Mouse (Mus musculus) gastrocnemius, postnatal 10 days (tissue): Measurements from ENCODE around the gene Slc45a2. TPM values are rescaled to one million over a fixed set of nuclear protein-coding genes. Genes with fewer than 3 reads are reported as not detected.

Experiments
- DNase-seq: peaks from one replicate; pipeline ENCODE4 v3.0.0; 2021; ENCODE audit warnings: mixed read lengths
- total RNA-seq, 2 experiments: library from RNA; stranded (reverse); gene quantifications; 2 replicates each; pipeline ENCODE4 v1.2.3; 2021

Gene Slc45a2
- total RNA-seq, 2 experiments from 2014 or later, result not detected

DNA sequence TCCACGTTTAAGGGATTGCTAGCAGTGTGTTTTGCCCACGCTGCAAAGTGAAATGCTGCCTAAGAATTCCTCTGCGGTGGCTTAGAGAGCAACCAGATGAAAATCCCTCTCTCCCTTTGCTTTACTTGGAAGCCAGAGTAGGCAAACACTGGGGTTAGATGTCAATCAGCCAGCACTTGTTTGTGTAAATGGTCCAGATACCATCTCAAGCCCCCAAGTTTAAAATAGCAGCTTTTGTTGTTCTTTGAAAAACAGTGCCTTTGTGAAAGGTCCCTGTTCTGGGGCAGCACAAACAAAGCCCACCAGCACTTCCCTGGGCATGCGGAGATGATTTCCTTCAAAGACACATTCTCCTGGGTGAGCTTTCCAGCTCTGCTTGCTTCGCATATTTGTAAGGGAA, 65.8 kb downstream of the Slc45a2 start:
- no peak for DNase-seq

GRCm38 (mm10) chr15:11067891-11068290, 67.4 kb downstream of the Slc45a2 start:
- DNase-seq, result no peak

DNA sequence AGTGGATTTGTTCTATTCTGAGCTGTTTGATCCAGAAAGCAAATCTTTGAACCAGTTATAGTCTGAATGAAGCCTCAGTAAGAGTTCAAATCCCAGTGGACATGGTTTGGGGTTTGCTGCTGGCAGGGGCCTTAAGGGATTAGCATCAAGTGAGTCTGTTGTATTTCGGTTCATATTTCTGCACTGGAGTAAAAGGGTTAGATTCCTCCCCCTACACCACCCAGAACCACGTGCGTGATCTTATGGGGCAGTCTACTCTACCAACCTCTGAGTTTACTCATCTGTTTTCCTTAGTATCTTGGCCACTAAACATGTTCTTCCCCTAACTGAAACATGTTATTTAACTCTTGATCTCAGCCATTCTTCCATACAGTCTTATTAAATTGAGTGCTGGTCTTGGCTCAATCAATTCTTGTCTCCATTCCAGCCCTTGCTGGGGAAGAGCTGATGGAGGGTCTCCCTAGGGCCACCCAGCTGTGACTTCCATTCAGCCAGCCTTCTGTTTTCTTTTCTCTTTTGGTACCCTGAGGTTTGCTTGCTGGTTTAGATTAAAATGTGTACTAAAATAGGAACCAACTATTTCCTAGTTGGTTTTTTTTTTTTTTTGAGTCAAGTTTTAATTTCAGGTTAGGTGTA, 75.3 kb downstream of the Slc45a2 start:
- no peak for DNase-seq

Other genes with a start within 250 kb of the Slc45a2 start
- 10 to 100 TPM; 46.6 to 59.1 TPM for gene C1qtnf3, start 48.4 kb upstream of the Slc45a2 start, total RNA-seq
- gene Amacr, start 19.0 kb upstream of the Slc45a2 start, total RNA-seq, result 10 to 100 TPM; 14.0 to 16.9 TPM
- under 1 TPM; 0.07 TPM for gene Rxfp3, start 37.3 kb downstream of the Slc45a2 start, total RNA-seq
- gene Adamts12, start 64.1 kb downstream of the Slc45a2 start, total RNA-seq, result 10 to 100 TPM; 22.3 to 28.0 TPM